Mouse (Mus musculus) lung, postnatal 10 days (tissue): Measurements from ENCODE around the gene Raf1.
A peak's percentile ranks its signal among the peaks of the same experiment; 100 is the strongest.
"Not testable (repeated sequence)": the region's sequence is repeated elsewhere in the genome, so short reads cannot be mapped to it uniquely, and the experiment has no call there.

Experiments used
- DNase-seq: peaks from one replicate; pipeline ENCODE4 v3.0.0; 2021

The Raf1 gene

DNA sequence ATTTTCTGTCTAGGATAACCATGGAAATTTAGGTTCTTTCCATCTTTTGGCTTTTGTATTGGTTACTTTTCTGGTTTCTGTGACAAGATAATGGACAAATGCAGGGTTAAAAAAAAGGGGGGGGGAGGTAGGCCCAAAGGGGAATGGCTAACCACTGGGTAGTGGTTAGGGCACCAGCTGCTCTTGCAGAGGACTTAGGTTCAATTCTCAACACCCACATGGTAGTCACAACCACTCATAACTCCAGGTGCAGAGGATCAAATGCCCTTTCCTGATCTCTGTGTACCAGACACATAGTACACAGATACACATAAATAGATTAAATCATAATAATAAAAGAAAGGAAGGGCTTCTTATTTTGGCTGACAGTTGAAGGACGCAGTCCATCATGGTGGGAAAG is 1.6 kb upstream of the Raf1 start:
- no peak for DNase-seq

DNA sequence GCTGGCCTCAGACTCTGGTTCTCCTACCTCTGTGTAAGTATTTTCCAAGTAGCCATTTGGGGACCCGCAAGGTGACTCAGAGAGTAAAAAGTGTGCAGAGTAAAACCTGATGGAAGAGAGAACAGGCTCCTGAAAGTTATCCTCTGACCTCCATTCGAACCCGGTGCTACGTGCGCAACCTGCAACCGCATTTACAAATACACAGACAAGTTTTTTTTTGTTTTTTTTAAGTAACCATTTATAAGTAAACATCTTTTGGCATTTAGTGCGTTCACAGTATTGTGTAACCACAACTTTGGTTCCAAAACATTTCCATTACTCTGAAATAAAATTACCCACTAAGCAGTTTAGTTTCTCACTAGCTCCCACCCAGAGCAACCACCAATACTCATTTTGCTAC is 1.0 kb upstream of the Raf1 start:
- no peak for DNase-seq

DNA sequence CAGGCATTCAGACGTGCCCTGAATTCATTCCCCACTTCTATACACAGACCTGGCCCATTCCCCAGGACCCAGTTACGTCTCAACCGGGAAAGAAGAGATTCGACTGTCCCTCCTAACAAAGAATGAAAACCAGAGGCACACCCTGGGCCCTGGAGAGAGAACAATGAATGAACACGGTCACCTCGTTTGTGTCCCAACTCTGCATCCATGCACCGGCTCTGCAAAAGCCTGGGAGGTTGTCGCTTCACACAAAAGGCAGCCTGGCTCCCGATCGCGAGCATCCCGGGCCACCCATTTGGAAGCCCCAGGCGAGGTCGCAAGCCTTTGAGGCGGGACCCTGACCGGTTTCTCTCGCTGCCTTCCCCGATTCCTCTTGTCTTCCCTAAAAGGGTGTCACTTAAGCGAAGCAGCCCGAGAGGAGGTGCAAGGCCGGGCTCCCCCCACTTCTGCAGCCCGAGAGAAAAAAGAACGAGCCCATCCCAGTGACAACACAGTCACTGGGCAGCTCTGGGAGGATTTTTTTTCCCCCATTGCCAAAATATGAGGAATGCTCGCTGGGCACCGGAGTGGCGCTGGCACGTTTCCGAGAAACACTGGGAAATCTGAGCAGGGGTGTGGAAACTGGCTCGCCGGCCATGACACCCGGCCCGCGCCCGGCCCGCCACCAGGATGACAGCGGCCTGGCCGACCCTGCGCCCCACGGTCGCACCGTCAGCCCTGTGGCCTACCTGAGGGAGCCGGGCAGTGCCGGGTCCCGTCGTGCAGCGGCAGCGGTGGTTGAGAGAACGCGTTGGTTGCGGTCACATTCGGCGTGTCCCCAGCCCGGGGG is 713 bp downstream of the Raf1 start:
- peak; percentile 83 for DNase-seq

DNA sequence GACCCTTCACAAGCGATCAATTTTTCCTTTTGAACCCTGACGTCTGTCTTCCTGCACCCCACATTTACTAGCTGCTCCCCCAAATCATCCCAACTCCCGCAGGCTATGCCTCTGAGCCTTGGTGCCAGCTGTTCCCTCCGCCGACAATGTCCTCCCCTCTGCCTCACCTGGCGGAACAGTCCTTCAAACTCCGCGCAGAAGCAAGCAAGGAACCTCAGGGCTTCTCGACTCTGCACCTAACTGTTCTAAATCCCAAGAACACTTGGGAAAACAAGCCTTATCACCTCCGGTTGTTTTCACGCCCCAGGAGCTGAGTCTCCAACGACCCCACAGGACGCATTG is 1.3 kb downstream of the Raf1 start:
- DNase-seq, result no peak

DNA sequence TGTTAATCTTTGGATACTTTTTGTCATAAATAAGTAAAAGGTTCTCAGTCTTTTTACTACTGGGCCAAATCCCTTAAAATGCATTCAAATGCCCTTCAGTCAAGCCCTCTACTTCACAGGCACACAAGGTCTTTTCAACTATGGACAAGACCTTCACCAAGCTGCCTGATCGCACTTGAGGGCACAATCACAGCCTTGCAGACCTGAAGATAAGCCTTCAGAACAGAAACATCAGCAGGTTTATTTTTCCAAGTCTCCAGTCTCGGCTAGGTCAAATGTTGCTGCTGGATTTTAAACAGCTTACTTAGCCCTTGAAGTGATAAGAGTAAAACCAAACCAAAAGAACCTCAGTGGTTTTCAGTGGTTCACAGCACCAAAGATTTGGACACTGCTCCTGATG is 2.1 kb downstream of the Raf1 start:
- no peak for DNase-seq

DNA sequence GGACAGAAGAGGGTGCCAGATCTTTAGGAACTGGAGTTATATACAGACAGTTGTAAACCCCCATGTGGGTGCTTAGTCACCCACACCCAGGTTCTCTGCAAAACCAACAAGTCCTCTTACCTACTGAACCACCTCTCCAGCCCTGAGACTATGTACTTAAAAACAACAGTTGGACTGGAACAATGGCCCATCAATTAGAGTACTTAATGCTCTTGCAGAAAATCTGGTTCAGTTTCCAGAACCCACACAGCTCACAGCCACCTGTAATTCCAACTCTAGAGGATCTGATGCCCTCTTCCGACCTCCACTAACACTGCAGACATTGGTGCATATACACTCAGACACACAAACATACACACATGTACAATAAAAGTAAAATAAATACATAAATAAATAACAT is 3.7 kb downstream of the Raf1 start:
- no peak for DNase-seq

DNA sequence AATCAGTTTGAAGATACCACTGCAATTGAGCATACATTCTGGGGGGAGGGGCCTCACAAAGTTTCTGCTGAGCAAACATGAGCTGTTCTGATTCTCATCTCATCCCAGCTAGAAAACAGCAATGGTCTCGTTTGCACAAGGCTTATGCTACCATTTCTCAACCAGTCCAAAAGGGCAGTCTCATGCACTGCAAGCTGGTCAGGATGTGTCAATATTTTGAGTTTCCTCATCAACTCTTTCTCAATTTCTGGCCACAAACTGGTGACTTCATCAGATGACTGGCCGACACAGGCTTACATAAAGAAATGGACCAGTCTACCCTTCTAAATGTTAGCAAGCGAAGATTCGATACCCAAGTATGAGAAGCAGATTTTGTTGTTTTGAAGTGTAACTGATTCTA is 9.8 kb downstream of the Raf1 start:
- DNase-seq, result peak; percentile 55

DNA sequence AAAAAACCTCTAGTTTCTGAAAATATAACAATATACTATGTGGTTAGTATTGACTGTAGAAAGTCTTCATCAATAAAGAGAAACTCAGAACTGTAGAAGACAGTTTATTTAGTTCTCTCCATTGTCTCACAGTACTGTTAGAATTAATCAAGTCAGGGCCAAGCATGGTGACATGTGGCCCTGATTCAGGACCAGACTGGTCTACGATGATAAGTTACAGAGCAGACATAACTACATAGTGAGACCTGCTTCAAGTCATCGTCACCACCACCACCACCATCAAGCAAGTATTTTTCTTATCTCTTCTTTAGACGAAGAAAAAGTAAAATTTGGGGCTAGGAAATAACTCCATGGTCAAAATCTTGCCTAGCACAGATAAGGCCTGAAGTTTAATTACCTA is 12.2 kb downstream of the Raf1 start:
- DNase-seq, result no peak

DNA sequence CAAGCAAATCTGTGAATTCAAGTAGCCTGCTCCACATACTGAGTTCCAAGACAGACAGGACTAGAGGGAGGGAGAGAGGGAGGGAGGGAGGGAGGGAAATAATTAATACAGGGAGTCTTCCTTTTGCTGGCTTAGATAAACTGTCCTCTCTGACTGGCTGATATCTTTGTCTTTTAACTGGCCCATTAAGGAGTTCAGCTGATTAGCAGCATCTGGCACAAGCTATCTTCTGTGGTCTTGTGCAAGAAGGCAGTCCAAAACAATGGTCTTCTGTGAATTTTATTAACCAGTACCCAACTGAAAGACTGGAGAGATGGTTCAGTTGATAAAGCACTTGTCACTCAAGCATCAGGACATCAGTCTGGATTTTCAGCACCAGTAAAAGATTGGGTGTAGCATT is 17.6 kb downstream of the Raf1 start:
- DNase-seq, result no peak

DNA sequence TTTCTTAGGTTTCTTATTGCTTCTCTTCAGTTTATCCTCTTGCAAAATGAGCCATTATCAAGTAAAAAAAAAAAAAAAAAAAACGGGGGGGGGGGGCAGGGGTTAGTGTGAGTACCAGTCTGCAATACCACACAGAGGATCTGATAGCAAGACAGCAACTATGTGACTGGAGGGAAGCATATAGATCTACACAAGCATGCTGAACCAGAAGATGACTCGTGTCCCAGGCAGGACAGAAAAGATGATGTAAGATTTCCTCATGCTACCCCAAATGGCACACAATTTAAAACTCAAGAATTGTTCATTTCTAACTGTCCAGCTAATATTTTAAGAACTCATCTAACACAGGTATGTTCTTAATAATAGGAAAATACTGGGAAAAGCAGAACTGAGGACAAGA is 22.5 kb downstream of the Raf1 start:
- no peak for DNase-seq

DNA sequence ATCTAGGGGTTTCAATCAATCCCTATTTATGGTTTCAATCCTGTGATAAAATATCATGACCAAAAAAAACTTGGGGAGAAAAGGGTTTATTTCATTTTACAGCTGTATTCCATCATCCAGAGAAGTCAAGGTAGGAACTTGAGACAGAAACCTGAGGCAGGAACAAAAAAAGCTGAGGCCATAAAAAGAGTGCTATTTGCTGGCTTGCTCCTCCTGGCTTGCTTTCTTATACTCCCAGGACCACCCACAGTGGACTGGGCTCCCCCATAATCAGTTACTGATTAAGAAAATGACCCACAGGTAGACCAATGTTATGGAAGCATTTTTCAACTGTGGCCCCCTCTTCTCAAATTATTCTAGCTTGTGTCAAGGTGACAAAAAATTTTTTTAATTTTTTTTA is 24.7 kb downstream of the Raf1 start:
- no peak for DNase-seq

DNA sequence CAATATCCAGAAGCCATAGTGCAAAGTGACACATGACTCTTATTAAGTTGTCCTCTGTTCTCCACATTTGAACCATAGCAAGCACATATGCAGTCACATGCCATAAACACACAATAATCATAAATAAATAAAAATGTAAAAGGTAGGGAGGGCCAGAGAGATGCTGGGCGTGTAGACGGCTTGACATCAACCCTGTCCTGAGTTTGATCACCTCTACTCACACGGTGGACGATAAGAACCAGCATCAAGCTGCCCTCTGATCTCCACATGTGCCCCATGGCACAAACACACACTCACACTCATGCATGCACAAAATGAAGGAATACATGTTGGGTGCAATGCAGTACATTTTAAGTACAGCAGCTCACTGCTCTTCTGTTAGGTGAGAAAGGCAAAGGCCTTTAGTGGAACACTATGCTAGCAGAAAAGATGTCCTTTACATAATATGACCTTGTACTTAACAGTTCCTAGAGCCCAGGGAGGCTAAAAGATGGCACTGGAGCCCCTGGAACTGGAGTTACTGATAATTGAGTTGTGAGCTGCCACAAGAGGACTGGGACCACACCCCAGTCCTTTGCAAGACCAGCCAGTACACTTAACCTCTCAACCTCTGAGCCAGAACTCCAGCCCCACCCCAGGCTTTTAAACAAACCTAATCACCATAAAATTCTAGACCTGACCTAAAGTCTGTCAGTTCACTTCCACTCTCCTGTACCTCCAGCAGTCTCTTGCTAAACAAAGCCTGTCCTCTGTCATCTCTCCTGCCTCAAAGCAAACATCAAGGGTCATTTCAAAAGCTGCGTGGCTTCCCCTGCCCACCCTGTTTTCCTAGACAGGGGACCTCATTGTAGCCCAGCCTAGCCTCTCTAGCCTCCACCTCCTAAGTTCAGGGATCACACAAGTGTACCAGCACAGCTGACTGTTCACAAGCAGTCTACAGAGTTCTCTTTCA is 25.7 kb downstream of the Raf1 start:
- DNase-seq, result peak; percentile 28

DNA sequence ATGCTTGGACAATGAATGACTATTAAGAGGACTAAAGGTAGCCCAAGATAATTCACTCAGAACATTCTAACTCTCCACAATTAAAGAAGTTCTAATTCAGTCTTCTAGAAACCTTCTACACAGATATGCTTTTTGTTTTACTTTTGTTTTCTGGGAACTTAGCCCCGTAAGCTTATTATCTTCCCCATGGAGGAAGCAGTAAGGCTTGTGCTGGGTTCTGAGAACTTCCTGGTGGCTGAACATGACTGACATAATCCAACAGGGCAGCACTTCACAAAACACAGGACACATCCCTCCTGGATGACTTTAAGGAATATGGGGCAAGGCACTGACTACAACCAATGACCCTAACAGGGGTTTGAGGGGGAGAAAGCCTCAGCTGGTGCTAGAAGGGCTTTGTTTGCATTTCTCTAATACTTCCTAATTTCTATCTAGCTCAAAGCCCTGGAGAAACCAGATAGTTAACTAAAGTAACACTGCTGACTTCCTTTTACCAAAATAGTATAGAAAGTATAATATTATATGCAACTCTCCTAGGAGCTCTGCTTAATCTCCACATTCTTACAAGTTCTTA is 26.6 kb downstream of the Raf1 start:
- DNase-seq, result no peak

DNA sequence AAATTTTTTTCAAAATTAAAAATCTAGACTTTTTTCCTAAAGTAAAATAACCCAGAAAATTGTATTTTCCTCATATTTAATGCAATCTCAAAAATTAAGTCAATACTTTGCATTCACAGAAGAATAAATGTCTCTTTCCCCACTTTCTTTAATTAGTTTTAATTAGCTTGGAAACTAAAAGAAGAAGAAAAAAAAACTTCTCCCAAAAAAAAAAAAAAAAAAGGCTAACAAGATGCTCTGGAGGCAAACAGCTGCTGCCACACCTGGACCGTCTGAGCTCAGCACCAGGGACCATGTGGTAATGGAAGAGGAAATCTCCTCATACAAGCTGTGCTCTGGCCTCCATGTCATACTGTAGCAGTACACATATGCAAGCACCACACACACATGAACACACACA is 33.1 kb downstream of the Raf1 start:
- DNase-seq, result no peak

DNA sequence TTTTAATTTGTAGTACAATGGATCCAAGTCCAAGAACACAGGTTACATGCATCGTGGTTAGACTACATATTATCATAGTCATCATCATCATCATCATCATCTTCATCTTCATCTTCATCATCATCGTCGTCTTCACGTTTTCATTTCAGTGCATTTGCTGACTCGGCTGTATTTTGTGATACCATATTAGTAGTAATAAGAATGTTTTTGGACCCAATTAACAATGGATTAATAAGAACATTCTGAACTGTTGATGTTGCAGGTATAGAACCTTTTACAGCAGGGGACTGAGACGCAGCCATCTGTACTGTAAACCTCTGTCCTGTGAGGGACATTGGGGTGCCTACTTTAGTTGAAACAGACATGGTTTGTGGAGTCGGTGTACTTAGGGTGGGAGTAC is 38.2 kb downstream of the Raf1 start:
- not testable (repeated sequence) for DNase-seq

DNA sequence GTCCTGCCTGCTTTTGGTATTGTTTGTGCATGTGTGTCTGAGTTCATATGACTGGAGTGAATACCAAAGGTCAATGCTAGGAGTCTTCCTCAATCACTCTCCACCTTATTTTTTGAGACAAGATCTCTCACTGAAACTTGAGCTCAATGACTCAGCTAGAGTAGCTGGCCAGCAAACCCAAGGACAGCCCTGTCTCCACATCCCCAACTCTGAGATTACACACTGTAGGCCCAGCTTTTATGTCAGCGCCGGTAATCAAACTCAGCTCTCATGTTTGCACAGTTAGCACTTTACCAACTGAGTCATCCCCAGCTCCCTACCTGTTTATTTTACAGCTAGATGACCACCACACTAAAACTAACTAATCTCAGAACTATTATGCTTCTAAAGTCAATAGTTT is 42.4 kb downstream of the Raf1 start:
- no peak for DNase-seq

DNA sequence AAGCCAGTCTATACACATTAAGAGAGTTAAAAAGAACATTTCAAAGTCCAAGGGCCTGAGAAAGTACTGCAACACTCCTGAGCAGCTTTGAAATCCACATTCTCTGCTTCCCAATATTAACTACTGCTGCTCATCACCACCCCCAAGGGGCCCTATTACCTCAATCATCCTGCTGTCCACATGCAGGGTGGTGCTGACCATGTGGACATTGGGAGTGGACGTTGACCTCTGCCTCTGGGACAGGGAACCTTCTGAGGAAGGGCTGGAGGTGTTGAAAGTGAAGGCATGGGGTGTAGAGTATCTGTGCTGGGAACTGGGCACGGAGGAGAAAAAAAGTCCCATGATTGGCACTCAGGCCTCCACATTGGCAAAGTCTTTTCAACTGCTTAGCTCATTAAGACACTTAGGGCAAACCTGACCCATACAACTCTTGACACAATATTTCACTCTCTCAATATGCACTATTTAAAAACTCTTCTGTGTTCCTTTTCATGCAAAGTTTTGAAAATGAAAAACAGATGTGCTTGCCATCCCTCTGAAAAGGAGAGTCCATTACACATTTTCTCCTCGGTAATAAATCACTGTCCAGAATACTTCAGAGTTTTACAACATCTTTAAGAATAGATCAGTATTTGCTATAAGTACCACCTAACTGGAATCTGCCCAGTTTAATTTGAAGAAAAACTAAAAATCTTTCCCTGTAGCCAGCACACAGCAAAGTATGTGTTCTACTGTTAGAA is 45.2 kb downstream of the Raf1 start:
- no peak for DNase-seq

DNA sequence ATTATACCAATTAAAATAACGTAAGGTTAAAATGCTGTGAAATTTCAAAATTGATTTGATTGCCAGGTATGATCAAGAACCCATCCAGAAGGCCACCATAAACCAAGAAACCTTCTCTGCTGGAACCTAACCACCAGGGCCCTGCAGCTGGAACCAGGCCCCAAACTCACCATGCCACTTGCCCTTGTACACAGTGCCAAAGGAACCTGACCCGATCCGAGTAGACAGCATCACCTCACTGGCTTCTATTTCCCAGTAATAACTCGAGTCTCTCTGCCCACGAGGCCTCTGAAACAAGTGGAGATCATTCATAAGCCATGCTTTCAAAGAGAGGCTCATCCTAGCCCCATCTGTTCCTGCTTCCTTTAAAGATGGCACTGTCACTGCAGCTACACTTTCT is 50.3 kb downstream of the Raf1 start:
- DNase-seq, result no peak

DNA sequence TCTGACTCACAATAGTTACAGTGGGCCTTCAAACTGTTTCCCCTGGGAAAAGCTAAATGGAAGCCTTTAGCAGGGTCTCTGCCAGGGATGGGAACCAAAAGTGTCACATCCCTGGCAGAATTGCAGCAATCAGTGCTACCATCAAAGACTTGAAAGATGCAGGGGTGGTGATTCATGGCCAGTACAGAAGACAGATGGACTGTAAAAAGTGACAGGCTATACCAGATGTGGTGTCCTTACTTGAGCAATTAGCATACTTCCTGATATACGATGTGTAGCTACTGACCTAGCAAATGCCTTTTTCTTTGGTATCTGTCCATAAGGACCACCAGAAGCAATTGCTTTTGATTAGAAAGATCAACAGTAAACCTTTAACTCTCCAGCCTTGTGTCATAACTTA is 55.5 kb downstream of the Raf1 start:
- no peak for DNase-seq

DNA sequence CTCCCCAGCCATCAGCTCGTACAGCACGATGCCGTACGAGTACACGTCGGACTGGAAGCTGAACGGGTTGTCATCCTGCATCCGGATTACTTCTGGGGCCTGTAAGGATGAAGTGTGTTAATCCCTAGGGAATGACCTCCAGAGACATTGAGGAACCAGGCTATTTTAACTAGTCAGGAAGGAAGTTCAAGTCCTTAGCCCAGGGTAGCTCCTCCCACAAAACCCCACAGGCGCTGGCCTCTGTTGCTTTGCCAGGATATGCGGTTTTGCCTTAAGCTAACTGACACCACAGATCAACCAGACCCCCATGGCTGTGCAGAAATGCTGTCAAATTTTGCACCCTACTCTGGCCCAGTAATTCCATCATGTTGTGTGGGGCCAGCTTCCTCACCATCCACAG is 56.6 kb downstream of the Raf1 start:
- peak; percentile 6 for DNase-seq

DNA sequence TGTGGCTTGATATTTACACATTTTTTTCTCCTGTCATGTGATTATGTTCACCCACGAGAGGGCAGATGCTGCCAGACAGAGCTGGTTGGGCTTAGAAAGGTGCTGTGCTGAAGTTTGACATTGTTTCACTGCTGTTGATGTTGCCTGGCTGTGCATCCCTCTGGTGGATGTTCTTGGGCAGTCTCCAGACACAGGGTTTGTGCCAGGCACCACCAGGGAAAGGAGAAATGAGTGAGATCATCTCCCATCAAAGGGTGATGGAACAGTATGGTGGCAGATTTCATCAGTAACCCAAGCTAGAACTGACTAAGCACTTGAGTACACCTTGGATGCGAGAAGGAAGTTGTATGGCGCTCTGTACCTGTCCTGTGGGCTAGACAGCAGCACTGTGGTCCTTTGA is 60.5 kb downstream of the Raf1 start:
- DNase-seq, result peak; percentile 9

DNA sequence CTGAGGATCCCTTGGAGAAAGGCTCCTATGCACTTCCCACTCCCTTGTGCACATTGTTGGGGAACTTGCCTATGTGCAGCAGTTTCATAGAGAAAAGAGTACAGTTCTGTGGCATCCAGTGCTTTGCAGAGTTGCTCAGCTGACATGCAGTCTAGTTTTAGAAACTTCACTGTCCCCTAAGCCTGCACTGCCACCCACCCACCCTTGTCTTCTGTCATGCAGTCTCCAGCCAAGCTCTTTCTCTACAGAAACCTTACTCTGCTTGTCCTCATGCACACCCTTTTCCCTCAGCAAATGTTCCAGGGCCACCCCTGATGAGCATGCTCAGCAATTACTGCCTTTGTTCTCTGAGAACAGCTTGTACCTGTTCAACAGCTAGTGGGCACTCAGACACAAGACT is 62.6 kb downstream of the Raf1 start:
- no peak for DNase-seq

DNA sequence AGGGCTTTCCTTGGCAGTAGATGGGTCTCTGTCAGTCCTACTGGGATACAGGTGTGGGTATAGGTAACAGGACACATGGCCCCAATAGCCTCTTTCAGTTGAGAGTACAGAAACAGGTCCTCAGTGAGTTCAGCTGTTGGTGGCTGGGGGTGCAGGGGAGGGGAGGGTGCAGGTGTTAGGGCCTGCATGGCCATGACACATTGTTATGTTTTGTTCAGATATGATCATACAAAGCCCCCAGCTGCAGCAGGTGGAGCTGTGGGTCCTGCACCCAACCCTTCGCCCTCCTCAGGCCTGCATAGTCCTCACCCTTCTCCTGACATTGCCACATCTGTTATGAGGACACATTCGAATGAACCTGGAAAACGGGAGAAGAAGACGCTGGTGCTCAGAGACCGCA is 66.1 kb downstream of the Raf1 start:
- DNase-seq, result no peak
